Mouse (Mus musculus) liver, embryonic 13.5 days (tissue): ENCODE measurements at regions not wholly inside any gene's neighbourhood (a gene's known extent, or its start where the extent isn't known, plus 50 kb on each side); places are given as distances from the start of the nearest gene placed in this dataset.

Experiments
- ATAC-seq: fragments of 200-750 bp; cut with Nextera tagmentation; 2 replicates; pipeline ENCODE4 v1.8.0; 2017; ENCODE audit warnings: low read depth, mild to moderate bottlenecking, moderate number of reproducible peaks, moderate library complexity
- DNase-seq: peaks from one replicate; pipeline ENCODE4 v3.0.0; 2022
- H3K27ac ChIP-seq: fragments of 300-500 bp; sonication (generic); 2 replicates; pipeline ENCODE4 v1.5.1; 2015; ENCODE audit warnings: moderate library complexity, mild to moderate bottlenecking, inconsistent platforms
- H3K27me3 ChIP-seq: fragments of 300-500 bp; sonication (generic); 2 replicates; pipeline ENCODE4 v1.6.1; 2015; ENCODE audit warnings: mild to moderate bottlenecking, inconsistent platforms
- H3K36me3 ChIP-seq: fragments of 300-500 bp; sonication (generic); 2 replicates; pipeline ENCODE4 v1.6.1; 2015; ENCODE audit warnings: mild to moderate bottlenecking, inconsistent platforms
- H3K4me1 ChIP-seq: fragments of 300-500 bp; sonication (generic); replicated peaks from 2 replicates; pipeline ENCODE4 v1.6.1; 2015; ENCODE audit warnings: inconsistent platforms
- H3K4me2 ChIP-seq: fragments of 300-500 bp; sonication (generic); 2 replicates; pipeline ENCODE4 v1.6.1; 2015; ENCODE audit warnings: inconsistent platforms, mild to moderate bottlenecking, moderate library complexity
- H3K4me3 ChIP-seq: fragments of 300-500 bp; sonication (generic); replicated peaks from 2 replicates; pipeline ENCODE4 v1.5.1; 2015; ENCODE audit warnings: mild to moderate bottlenecking, inconsistent platforms
- H3K9ac ChIP-seq: fragments of 300-500 bp; sonication (generic); 2 replicates; pipeline ENCODE4 v1.6.1; 2015; ENCODE audit warnings: mild to moderate bottlenecking, inconsistent platforms
- H3K9me3 ChIP-seq: fragments of 300-500 bp; sonication (generic); replicated peaks from 2 replicates; pipeline ENCODE4 v1.6.1; 2016; ENCODE audit warnings: inconsistent platforms
- WGBS: fragments of 180-500 bp; shearing (Covaris S2); methylation state at CpG from one replicate; pipeline ENCODE4 v1.1.7; 2015; ENCODE audit not compliant: insufficient replicate concordance; 5-methylcytosine and 5-hydroxymethylcytosine counted together

DNA sequence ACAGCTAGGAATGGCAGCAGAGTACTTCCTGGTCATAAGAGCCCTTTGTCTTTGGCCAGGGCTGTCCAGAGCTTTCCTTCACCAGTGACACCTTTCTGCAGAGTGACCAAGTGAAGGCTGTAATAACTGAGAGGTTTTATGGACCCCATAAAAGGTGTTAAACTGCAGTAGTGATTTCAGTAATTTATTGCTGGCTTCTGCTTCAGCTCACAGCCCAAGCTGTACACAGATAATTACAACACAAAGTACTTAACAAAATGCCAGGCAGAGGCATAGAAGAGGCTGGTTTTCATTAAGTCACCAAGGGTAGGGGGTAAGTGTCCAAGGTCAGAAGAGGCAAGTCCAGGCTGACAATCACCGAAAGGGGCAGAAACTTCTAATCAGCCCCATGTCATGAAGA is 83.8 kb downstream of the Eif4e start:
- no peak overlapping the region for H3K4me3 ChIP-seq
- H3K27me3 ChIP-seq, result peaks cover 6% of the 10 kb centered on the region
- no peaks in the 10 kb centered on the region for H3K36me3 ChIP-seq
- ATAC-seq, result no peak
- H3K4me1 ChIP-seq, result peaks cover 35% of the 10 kb centered on the region
- H3K27ac ChIP-seq, result no peak overlapping the region
- H3K9ac ChIP-seq, result no peak overlapping the region
- no peak for DNase-seq
- no peak overlapping the region for H3K4me2 ChIP-seq
- no peaks in the 10 kb centered on the region for H3K9me3 ChIP-seq
- 82% methylated on average over 1 of the region's 1 CpGs for WGBS

DNA sequence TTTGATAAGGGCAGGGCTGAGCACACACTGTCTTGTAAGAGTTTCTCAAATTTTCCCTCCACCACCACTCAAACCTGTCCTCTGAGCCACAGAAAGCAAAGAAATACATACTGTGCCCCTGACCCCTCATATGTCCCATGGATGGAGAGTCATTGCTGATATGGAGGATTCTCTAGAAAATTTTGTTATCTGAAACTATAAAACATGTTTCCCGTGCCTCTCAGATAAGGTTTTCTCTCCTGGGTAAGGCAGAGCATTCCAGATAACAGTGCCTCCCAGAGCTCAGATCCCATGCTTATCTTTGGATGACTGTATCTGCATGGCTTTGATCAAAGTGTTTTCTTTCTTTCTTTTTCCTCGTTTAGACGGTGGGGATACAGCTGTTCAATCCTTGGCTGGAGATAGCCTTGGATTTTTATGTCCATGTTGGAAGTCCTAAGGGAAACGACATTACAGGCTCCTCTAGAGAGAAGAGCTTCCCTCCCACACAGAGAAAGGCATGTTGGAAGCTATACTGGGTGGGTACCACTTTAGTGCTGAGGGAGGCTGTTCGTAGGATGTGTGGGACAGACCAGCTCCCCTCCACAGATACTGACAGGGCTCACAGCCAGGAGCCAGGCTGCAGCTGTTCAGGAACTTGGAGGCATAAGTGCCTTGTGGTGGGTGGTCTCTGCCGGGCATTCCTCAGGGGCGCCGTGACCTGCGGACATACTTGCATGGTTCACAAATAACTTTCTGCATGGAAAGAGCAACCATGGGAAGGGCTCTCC is 87.1 kb downstream of the Eif4e start:
- Histone ChIP-seq H3K4me1 (peaks cover 41% of the 10 kb centered on the region), H3K4me2 (peak overlapping the region; percentile 65), H3K4me3 (peak overlapping the region; percentile 26), H3K27ac (peak overlapping the region; percentile 88), H3K27me3 (peaks cover 6% of the 10 kb centered on the region), H3K36me3 (no peaks in the 10 kb centered on the region), H3K9ac (peak overlapping the region; percentile 50; the same call in 1 of the 2 replicates), H3K9me3 (no peaks in the 10 kb centered on the region)
- WGBS, result 32% methylated on average over 9 of the region's 9 CpGs
- ATAC-seq, result peak; percentile 90
- DNase-seq, result peak; percentile 57

DNA sequence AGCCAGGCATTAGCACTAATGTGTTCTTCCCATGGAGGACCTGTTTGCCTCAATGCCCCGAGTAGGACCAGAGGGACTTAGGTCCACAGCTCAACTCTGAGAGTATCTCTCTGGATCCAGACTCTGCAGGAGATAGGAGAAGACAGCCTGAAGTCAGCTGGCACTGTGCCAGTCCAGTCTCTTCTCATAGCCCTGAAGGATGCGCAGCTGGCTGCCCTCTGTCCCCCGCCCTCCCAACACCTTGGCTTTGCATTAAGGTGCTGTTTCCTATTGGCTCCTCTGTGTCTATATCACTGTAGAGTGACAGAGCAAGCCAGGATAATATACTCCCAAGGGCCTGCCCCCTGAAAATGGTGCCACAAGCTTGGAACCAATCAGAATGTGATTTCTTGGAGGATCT is 87.7 kb downstream of the Eif4e start:
- Histone ChIP-seq H3K4me2 (peak overlapping the region; percentile 65), H3K4me3 (peak overlapping the region; percentile 26), H3K36me3 (no peaks in the 10 kb centered on the region), H3K27me3 (peaks cover 6% of the 10 kb centered on the region), H3K9ac (peak overlapping the region; percentile 50; the same call in 1 of the 2 replicates), H3K27ac (peak overlapping the region; percentile 88), H3K4me1 (peaks cover 45% of the 10 kb centered on the region), H3K9me3 (no peaks in the 10 kb centered on the region)
- 61% methylated on average over 3 of the region's 3 CpGs for WGBS
- DNase-seq (peak; percentile 28), ATAC-seq (peak; percentile 58)

DNA sequence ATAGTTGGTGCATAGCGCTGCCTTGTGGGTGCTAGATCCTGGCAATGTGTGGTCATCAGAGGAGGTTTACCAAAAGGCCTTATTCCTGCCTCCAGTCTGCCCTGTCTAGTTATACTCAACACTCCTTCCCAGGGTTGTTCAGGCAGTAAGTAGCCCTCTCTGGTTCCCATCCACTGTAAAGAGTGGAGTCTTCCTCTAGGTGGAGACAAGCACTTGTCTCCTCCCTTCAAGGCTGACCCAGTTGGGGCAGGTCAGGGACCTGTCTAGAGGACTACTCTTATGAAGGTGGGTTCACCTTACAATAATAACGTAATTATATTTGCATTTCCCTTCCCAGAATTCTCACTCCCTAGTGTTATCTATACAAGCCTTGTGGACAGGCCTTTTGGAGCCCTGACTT is 88.9 kb downstream of the Eif4e start:
- WGBS, result 80% methylated on average over 2 of the region's 2 CpGs
- Histone ChIP-seq H3K9ac (no peak overlapping the region), H3K4me3 (no peak overlapping the region), H3K36me3 (no peaks in the 10 kb centered on the region), H3K27me3 (peaks cover 6% of the 10 kb centered on the region), H3K4me1 (peaks cover 45% of the 10 kb centered on the region), H3K9me3 (no peaks in the 10 kb centered on the region), H3K27ac (no peak overlapping the region), H3K4me2 (no peak overlapping the region)
- DNase-seq (no peak), ATAC-seq (no peak)

DNA sequence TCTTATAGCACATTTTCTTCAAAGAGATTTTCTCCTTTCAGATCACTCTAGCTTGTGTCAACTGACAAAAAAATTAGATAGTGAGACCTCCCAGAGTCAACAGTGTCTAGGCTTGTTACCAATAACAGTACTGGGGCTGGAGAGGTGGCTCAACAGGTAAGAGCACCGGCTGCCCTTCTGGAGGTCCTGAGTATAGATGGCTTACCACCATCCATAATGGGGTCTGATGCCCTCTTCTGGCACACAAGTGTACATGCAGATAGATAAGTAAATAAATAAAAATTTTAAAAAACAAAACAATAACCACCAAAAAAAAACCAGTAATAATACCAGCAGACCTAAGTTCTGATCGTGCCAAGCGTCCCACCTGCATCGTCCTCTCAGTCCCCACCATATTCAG is 94.3 kb downstream of the Eif4e start:
- Histone ChIP-seq H3K9ac (no peak overlapping the region), H3K9me3 (no peaks in the 10 kb centered on the region), H3K4me1 (peaks cover 6% of the 10 kb centered on the region; the same call in 1 of the 2 replicates), H3K27me3 (no peaks in the 10 kb centered on the region), H3K4me3 (no peak overlapping the region), H3K4me2 (no peak overlapping the region), H3K27ac (no peak overlapping the region), H3K36me3 (no peaks in the 10 kb centered on the region)
- DNase-seq (no peak), ATAC-seq (no peak)
- WGBS, result 64% methylated on average over 4 of the region's 4 CpGs

DNA sequence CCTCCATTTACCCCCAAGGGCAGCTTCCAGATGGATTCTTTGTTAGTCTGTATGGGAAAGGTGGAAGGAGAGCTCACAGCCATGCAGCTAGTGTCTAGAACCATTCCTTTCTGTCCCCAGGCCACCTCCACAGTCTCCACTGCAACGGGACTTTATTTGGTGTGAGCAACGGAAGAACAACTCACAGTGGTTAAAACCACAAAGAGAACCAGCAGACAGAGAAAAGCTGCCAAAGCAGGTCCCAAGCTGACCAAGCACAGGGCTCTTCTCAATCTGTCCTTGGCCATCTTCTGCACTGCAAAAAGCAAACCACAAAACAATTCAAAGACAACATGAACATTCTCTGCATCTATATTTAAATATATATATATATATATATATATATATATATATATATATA is 98.1 kb downstream of the Eif4e start:
- ATAC-seq, result no peak
- Histone ChIP-seq H3K4me2 (no peak overlapping the region), H3K9ac (no peak overlapping the region), H3K4me1 (no peaks in the 10 kb centered on the region), H3K9me3 (no peaks in the 10 kb centered on the region), H3K27me3 (no peaks in the 10 kb centered on the region), H3K4me3 (no peak overlapping the region), H3K27ac (no peak overlapping the region), H3K36me3 (no peaks in the 10 kb centered on the region)
- 15% methylated on average over 2 of the region's 2 CpGs for WGBS
- no peak for DNase-seq

DNA sequence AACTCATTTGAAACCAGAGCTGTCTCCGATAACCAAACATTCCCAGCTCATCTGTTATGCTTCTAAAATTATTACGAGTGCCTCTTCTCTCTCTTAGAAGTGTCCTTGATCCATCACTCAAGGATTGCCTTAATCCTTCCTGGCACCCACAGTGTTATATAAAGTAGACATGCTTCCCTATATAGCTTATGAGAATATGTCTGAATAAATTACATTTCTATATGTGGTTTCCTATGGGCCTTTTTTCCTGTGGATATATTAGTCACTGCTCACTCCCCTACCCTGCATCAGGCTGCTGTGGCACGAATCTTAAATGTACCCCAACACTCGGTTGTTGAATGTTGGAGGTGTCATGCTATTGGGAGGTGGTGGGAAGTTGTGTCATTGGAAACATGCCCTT is 100.3 kb downstream of the Eif4e start:
- Histone ChIP-seq H3K9me3 (no peaks in the 10 kb centered on the region), H3K27ac (no peak overlapping the region), H3K4me1 (no peaks in the 10 kb centered on the region), H3K4me3 (no peak overlapping the region), H3K9ac (no peak overlapping the region), H3K27me3 (no peaks in the 10 kb centered on the region), H3K4me2 (no peak overlapping the region), H3K36me3 (no peaks in the 10 kb centered on the region)
- WGBS, result 73% methylated on average over 4 of the region's 4 CpGs
- no peak for ATAC-seq
- no peak for DNase-seq

DNA sequence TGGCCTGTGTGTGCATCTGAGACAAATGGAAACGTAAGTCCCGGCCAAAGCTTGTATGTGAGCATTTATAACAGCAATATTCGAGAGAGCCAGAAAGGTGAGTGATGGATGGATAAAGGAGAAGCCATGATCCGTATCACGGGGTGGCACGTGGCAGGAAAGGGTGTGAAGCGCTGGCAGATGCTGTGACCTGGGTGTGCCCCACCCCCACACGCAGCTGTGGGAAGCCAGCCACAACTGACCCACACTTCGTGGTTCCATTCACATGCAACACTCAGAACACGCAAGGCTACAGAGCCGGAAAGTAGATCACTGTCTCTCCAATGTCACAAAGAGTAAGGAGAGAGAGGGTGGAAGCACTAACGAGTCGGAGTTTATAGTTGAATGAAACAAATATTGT is 104.3 kb downstream of the Eif4e start:
- WGBS, result 72% methylated on average over 13 of the region's 13 CpGs
- ATAC-seq, result no peak
- no peak overlapping the region for H3K4me3 ChIP-seq

DNA sequence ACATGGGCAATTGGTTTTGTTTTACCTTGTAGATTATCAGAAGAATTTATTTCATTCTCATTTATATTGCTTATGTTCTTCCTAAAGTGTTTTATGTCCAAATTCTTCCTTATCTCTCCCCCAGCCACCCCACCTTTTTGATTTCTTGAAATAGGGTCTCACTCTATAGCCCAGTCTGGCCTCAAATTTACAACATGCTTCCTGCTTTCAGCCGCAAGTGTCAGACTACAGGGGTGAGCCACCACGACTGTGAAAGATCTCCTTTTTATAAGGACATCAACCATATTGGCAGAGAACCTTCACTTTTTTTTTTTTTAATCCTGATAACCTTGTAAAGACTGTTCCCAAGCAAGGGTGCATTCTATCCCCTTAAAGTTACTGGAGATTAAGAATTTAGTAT is 106.1 kb downstream of the Eif4e start:
- DNase-seq (no peak), ATAC-seq (no peak)
- Histone ChIP-seq H3K4me3 (no peak overlapping the region), H3K27me3 (no peaks in the 10 kb centered on the region), H3K9ac (no peak overlapping the region), H3K4me1 (no peaks in the 10 kb centered on the region), H3K4me2 (no peak overlapping the region), H3K27ac (no peak overlapping the region), H3K36me3 (no peaks in the 10 kb centered on the region), H3K9me3 (no peaks in the 10 kb centered on the region)
- 27% methylated on average over 2 of the region's 2 CpGs for WGBS

More for the DNA sequence above, 104.3 kb downstream of the Eif4e start:
- Histone ChIP-seq H3K9me3 (no peaks in the 10 kb centered on the region), H3K36me3 (no peaks in the 10 kb centered on the region), H3K9ac (no peak overlapping the region), H3K4me1 (no peaks in the 10 kb centered on the region), H3K27ac (no peak overlapping the region), H3K27me3 (no peaks in the 10 kb centered on the region), H3K4me2 (no peak overlapping the region)
- no peak for DNase-seq

DNA sequence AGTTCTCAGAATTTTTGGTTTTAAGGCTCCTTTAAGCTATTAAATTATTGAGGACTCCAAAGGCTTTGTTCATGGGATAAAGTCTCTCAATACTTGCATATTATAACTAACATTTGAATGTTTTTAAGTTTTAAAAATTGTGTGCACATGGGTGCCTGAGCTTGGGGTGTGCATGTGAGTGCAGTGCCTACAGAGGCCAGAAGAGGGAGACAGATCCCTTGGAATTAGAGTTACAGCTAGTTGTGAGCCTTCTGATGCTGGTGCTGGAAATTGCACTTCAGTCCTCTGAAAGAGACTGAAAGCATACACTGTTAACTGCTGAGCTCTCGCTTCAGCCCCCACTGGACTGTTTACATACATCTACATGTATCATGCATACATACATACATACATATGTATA is 100.0 kb upstream of the Tspan5 start:
- Histone ChIP-seq H3K27me3 (no peaks in the 10 kb centered on the region), H3K4me1 (peaks cover 16% of the 10 kb centered on the region), H3K27ac (no peak overlapping the region), H3K9me3 (no peaks in the 10 kb centered on the region), H3K36me3 (no peaks in the 10 kb centered on the region), H3K4me2 (no peak overlapping the region), H3K9ac (no peak overlapping the region), H3K4me3 (no peak overlapping the region)
- WGBS, result 69% methylated on average over 1 of the region's 1 CpGs
- DNase-seq, result no peak
- ATAC-seq, result no peak

DNA sequence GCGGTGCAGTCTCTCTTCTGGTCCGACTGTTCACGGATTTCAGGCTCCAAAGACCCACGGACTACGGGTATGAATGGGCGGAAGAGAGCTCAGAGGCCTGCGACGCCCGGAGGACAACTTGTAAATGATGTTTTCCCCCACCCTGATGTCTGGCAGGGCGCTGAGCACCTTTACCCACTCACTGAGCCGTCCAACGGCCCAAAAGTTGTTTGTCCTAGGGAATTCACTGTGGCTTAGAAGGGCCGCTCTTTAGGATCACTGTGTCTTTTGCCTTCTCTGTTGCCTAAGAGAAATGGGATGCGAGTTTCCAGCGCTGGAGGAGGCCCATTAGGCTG is 98.1 kb upstream of the Tspan5 start:
- no peak for DNase-seq
- ATAC-seq, result 0 out of 2 replicates have a peak, but pooled peaks have one; percentile 10
- no peak overlapping the region for H3K27ac ChIP-seq
- peaks cover 16% of the 10 kb centered on the region for H3K4me1 ChIP-seq
- no peaks in the 10 kb centered on the region for H3K27me3 ChIP-seq
- WGBS, result 40% methylated on average over 15 of the region's 15 CpGs
- no peaks in the 10 kb centered on the region for H3K9me3 ChIP-seq
- H3K36me3 ChIP-seq, result no peaks in the 10 kb centered on the region
- H3K4me3 ChIP-seq, result peak overlapping the region; percentile 35; the same call in 1 of the 2 replicates
- H3K9ac ChIP-seq, result no peak overlapping the region
- peak overlapping the region; percentile 65 for H3K4me2 ChIP-seq

DNA sequence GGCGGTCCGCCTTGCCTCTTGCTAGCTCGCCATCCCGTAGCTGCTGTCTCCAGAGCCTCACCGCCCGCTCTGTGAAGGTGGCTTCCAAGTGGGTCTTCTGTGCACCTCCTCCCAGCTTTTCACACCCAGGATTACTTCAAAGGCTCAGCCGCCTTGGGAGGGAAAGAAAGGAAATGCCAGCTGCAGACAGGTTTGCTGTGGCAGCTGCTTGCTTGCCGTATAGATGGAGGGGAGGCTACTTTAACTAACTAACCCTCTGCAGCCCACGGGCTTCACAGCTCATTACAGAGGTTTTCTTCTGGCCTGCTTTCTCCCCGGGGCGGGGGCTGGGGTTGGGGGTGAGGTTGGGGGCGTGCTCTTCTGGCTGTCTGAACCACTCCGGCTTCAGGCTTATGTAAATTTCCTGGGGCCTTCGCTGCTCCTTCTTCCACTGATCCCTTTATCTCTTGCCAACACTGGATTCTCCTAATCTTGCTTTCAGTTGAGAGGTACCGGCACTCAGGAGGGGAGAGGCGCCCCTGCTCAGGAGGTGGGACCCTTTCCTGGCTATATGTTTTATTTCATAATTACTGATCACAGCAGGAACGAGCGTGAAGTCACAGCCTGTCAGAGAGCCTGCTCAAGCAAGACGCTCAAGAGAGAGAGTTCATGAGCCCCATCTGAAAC is 97.6 kb upstream of the Tspan5 start:
- H3K9me3 ChIP-seq, result no peaks in the 10 kb centered on the region
- peak; percentile 5 for DNase-seq
- ATAC-seq, result peak; percentile 82

More for the DNA sequence above, 97.6 kb upstream of the Tspan5 start:
- Histone ChIP-seq H3K27ac (no peak overlapping the region), H3K4me1 (peaks cover 16% of the 10 kb centered on the region), H3K4me3 (peak overlapping the region; percentile 35), H3K36me3 (no peaks in the 10 kb centered on the region), H3K27me3 (no peaks in the 10 kb centered on the region), H3K4me2 (peak overlapping the region; percentile 65), H3K9ac (peak overlapping the region; percentile 47)
- 11% methylated on average over 19 of the region's 19 CpGs for WGBS
